Mouse (Mus musculus) T-helper 1 cell (primary cell): ENCODE data around the gene Fam20a.

Experiments
- in situ Hi-C: fragments of 300-600 bp; cut with MboI, MseI; formaldehyde crosslinking; loops from one replicate; pipeline ENCODE4 v1.15.1; 2025; ENCODE audit warnings: high pct_unique_total_duplicates

Fam20a gene

DNA sequence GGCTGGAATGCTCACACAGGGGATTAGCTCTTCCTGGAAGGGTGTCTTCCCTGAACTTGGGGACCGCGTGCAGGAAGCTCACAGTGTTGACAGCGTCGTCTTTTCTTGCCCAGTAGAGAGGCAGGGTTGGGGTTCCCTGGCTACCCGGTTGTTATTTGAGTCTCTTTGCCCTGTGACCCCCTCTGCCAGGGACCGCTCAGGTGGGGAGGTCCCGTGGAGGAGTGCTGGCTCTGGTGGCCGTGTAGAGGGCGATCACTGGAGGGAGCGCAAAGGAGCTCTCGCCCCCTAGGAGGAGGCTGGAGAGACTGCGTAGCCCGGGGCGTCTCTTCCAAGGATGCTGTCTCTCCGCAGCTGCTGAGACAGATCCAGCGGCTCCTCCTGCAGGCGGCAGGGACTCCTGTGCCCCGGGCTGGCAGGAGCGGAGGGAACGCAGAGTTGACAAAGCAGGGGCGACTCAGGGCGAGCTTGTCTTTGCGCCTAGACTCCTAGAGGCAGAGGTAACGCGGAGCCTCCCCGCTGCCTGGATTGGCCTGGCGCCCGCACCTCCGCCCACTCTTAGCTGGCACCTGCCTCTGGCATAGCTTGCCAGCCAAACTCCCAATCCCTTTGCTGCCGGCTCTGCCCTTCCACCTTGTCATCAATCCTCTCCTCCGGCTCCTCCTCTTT, at the start of gene Fam20a:
TSS of gene Fam20a (minus strand) at position 499 of the 666 bp plus-strand sequence.
- in situ Hi-C loops = no loop called here

DNA sequence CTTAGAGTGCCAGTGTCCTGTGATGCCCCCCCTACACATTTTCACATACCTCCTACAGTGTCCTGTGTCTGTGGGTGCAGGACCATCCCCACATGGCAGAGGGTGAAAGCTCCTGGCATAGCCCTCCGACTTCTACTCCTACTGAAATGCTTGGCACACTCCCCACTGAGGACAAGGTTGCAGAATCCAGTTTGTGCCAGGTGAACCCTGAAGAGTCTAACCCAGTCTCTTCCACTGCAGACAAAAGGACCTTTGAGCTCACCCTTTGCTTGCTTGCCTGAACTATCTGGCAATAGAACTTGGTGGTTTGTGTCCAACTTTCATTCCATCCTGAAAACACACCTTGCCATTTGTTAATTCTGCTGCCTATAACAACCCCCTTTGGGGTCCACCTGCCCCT, 49.3 kb upstream of the Fam20a start:
- in situ Hi-C loops = no loop called here

DNA sequence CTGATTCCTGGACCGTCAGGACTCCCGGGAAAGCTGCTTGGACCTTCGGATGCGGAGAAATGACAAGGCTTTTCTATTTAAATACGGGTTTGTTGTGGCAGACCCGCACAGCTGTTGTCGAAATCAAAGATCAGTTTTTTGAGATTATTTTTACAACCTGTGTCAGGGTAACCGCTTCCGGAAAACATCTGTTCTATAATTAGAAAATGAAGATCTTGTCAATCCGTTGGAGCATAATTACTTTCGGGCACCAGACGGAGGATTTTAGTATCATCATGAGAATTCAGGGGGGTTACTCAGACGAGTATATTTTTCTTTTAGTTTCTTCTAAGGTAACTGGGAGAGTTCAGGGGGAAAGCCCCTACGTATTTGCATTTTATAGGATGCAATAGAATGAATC, 48.1 kb upstream of the Fam20a start:
- in situ Hi-C loops = no loop called here

DNA sequence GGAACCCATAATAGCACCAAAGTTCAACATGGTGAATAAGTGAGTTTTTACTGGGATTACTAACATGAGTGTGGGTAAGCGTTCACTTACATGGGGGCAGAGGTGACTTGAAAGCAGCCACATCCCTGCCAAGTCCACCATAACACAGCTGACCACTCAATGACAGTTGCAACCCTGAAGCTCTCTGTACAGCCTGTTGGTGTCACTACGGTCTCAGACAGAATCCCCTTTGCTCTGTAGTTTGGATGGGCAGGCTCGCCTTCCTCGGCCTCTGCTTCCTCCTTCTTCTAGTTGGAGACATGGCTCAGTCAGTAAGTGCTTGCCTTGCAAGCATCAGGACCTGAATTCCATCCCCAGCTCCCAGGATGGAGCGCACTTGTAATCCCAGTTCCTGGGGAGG, 47.0 kb upstream of the Fam20a start:
- in situ Hi-C loops = no loop called here

DNA sequence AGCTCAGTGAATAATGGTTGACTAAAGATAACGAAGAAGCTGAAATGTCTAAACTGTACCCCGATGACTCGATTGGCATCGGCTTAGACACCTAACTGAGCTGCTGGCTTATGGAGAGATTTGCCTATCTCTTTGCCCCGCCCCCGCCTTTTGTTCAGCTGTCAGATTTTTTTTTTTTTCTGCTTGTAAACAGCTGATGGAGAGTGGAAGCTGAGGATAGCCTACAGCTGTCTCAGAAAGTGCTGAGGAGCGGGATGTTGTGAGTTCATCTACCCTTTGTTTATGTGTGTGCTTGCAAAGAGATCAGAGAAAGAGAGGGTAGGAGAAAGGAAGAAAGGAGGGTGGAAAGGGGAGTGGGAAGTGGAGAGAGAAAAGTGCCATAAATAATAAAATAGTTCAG, 38.0 kb upstream of the Fam20a start:
- in situ Hi-C loops = no loop called here

DNA sequence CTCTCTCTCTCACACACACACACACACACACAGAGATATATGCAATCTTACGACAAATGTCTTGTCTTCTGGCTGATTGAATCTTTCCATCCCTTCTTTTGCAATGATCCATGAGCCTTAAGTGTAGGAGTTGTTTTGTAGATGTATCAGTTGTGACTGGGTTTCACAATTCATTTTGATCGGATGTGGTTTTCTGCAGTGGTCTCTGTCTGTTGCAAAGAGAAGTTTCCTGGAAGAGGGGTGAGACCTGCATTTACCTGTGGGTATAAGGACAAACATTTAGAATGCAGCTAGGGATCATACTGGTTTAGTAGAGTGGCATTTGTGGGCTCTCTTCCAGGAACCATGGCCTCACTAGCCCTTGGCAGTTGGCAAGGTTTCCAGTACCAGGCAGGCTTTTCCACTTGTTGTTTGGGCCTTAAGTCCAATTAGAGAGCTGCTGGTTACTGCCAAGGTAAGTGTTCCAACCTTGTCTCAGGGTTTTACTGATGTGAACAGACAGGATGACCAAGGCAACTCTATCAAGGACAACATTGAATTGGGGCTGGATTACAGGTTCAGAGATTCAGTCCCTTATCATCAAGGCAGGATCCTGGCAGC, 36.6 kb upstream of the Fam20a start:
- in situ Hi-C loops = no loop called here

DNA sequence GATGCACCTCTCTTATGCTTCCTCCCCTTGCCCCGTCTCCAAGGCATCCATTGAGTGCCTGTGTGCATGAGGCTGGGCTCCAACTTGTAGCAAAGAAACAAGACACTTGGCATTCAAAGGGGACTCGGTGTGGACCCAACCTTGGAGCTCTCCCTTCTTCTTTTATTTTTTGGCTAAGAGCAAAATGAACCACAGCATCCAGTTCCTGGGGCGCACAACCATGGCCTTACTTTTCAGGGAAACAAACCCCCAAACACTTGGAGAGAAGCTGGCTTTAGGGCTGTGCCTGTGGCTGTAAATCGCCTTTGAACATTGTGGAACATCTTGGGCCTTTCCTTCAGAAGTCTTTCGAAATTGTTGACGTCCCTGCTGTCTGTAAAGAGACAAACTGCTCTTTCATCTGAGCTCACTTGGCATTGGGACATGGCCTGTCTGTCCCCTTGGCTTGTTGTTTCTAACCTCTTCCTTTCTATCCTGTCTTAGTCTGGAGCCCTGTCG, 32.1 kb upstream of the Fam20a start:
- in situ Hi-C loops = no loop called here

DNA sequence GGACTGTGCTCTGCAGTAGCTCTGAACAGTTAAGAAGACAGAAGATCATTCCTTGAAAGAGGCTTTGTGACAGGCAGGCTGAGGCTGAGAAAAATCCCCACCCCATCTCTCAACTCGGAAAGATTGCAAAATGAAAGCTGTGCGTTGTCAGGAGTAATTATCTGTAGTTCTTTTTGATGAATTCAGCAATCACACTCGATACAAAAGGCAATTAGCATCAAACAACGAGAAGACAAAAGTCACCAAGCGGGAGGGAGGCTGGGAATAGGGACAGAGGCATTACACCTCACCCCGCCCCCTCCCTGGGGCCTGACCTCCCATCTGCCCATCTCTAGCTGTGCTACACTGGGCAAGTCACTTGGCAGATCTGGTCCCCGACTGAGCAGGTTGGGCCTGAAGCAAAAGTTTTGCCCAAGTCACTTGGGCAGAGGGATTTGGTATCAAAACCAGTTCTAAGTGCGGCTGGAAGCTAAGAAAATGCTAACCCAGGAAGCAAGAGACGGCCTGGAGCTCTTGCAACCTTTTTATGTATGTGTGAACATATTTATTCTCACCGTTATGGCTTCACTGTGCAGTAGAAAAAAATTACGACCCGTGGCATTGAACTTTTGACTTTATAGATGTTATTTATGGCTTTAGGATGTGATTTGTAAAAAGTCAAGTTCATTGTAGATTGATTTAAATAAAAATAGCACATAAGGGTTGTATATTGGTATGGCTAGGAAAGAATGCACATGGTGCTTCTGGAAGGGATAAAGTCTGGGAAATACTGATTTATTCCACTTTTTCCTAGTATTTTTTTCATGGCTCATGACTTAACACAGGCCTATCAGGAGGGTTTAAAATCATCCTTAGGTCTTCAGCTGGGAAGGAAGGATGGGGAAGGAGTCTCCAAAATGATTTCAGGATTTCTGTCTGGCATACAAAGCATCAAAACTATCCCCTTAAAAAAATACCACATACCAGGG, 29.8 kb upstream of the Fam20a start:
- in situ Hi-C loops = no loop called here

DNA sequence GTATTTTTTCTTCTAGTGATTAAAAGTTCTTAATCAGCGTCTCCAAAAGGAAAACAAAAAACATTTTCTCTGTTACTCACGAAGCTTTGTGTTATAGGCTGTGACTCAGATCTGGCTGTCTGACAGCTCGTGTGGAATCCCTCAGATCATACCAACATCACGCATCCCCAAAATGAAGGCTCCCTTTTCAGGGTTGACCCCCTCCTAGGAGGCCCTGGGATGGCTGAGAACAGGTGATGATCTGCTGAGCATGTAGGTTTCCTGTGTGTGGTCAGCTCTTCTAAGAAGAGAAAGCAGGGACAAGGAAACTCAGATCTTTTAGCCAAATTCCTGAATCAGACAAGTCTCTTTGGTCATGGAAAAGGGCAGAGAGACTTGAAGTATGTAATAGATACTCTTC, 23.1 kb upstream of the Fam20a start:
- in situ Hi-C loops = no loop called here

DNA sequence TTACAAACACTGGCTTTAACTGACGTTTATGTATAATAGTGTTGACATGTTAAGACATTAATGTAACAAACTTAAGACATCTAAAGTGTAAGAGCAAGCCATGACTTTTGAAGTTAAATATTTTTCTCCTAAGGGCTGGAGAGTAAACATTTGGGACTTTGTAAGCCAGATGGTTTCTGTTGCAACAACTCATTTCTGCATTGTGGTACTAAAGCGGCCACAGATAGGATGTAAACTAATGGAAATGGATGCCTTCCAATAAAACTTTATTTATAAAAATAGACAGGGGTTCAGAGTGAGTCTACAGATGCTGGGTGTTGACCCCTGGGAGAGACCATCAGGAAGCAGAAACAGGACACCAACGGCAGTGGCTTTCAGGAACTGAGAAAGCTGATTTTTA, 15.9 kb upstream of the Fam20a start:
- in situ Hi-C loops = no loop called here

DNA sequence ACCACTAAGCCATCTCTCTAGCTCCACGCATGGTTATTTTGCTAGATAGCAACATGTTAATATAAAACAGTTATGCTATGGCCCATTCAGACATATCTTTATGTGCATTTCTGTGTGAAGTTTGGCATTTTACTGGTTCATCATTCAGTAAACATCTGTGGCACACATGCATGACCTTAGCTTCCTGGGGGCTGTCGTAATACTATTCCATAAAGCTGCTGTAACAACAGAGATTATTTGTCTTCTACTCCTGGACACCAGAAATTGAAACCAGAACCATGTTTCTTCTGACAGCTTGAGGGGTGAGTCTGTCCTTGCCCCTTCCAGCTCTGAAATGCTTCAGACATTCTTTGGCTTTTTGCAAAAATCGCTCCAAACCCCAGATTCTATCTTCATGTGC, 14.3 kb upstream of the Fam20a start:
- in situ Hi-C loops = no loop called here

DNA sequence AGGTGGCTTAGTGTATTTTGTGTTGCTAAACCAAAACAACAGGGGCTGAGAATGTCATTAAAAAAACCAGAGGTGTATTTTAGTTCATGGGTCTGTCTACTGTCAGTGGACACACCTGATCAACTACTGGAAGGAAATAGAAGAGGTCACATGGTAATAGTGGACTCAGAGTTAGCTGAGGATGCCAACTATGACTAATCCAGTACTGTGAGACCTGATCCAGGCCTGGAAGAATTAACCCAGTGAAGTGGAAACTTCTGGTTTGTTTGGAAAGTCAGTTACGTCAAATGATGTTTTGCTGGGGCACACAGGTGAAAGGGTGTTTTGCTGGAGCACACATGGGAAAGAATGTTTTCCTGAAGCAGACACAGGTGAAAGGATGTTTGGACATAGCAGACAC, 12.3 kb upstream of the Fam20a start:
- in situ Hi-C loops = no loop called here

DNA sequence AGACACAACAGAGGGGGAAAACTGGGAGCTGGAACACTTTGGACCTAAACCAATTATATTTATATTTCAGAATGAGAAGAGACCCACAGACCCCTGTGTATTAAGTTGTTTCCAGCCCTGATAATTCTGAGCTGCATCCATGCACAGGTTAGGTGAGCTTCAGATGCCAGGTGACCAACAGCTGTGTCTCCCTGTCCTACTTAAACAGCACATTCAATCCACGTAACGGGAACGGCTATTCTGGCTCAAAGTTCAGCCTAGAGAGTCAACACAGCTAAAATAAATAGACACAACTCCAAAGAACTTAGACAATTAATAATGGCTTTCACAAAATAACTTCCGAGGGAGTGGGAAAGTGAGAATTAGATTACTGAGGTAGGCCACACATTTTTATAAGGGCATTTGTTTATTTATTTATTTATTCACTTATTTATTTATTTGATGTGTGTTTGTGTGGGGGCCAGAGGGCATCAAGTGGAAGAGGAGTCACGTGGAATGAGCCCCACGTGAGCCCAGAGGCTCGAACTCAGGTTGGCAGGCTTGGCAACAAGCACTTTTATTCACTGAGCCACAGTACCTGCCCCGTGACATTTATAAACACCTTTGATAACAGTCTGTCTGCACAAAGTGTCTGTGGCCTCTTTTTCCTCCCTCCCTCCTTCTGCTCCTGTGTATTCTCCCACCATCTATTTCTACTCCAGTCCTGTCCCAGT, 10.8 kb upstream of the Fam20a start:
- in situ Hi-C loops = no loop called here

DNA sequence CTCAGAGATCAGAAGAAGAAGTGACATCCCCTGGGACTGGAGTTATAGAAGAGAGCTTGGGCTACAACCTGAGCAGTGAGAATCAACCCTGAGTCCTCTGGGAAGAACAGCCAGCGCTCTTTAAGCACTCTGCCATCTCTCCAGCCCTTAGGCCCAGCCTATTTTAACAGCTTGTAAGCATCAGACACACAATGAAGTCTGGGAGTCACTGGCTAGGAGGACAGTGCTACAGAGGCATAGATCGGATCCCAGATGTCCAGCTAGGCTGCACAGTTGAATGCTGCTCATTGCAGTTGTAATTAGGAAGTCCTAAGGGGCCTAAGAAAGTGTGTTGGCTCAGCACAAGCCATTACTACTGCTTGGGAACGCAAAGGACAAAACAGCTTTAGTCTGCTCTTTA, 6.3 kb upstream of the Fam20a start:
- in situ Hi-C loops = no loop called here

DNA sequence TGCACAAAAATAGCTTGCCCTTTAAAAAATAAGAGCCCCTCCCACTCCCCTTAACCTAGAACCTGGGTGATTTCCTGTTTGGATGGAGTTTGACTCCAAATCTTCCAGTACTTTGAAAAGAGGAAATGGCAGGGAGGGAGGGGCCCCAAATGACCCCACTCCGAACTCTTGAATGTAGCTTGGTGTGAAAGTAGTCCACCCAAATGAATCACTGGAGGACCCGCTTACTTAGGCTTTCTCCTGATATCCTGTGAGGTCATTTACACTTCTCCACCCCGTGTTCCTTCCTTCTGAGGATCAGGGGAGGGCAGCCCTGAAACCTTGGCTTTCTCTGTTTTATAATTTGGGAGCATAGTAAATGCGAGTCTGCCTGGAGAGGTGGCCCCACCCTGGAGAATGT, 632 bp upstream of the Fam20a start:
- in situ Hi-C loops = no loop called here

DNA sequence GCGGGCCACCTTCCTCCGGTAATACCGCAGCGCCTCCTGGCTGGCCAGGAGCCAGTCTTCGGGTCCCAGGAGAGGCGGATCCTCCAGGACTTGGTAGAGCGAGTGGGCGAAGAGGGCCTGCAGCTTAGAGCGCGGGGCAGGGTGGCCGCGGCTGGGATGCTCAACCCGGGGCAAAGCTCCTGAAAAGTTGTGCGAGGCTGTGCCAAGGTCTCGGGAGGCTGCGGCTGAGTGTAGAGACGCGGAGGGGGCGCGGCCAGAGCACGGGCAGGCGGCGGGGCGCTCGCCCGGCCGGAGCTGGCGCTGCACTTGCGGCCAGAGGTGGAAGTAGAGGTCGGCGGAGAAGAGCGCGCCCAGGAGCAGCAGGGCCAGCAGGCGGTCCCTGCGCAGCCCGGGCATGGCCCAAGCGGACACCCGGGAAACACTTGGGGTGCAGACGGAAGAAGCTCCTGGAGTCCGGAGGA, 729 bp downstream of the Fam20a start:
- in situ Hi-C loops = no loop called here

DNA sequence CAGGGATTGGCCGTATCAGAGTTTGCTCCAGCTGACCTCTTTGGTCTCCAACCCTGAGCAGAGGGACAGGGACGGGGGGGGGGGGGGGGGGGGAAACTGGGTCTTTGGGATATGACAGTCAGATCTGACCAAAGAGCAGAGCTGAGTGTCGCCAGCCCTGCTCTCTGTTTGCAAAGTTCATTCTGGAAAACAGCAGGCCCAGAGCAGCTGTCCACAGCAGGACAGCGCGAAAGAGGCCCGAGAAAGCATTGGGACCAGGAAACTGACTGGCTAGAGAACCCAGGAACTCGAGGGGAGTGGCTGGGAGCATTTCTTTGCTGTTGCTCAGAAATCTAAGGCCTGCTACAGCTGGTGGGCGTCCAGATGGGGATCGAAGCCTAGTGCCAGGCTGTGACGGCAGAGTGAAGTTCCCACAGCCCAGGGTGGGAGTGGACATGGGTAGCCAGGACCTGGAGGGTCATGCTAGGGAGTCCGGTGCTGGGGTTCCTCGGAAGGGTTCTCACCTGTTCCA, 1.2 kb downstream of the Fam20a start:
- in situ Hi-C loops = no loop called here

DNA sequence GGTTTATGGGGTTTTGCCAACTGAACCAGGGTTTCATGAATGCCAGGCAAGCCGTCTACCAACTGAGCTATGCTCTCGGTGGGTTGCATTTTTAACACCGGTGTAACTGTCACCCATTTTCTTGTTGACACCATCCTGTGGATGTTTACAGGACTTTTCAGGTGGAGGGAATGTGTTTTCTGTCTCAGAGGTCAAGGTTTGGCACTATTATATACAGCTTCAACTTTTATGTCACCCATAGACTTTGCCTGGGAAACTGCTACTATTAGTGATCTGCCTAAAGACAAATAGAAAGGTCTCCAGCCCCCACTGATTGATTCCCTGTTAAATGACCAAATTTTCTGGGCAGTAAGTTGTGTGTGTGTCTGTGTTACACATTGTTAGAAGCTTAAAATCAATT, 2.7 kb downstream of the Fam20a start:
- in situ Hi-C loops = no loop called here

DNA sequence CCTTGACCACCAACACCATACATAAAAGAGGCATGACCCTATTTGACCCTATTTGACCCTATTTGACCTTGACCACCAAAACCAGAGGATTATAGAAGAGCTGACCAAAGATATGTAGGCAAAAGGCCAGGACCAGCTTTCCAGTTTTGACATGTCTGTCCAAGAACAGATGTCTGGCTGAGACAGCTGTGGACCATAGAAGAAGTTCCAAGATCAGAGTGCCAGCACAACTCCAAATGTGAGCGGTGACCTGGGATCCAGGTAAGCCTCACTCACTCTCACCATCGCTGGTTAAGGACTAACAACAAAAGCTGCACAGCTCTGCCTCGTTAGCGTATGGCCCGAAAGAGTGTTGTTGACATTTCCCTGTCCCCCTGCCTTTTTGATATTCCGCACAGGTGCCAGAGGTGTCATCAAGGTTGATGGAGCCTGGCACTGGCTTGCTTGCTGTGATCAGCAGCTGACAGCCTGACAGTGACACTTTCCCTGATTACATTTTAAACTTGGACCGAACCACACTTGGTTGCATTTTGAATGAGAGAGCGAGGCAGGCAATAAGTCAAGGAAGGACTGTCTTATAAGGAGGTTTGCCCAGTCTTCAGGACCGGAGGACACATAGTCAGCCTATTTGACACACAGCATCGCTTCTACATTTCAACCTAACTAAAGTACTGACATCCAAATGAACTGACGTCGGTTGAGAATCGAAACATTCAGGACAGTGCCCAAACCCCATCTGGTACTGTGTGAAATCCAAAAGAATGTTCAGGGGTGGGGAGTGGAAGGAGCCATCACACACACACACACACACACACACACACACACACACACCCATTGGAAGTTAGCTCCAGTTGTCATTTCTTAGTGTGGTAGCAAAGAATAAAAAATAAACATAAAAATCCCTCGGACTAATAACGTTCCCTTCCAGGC, 3.8 kb downstream of the Fam20a start:
- in situ Hi-C loops = no loop called here

DNA sequence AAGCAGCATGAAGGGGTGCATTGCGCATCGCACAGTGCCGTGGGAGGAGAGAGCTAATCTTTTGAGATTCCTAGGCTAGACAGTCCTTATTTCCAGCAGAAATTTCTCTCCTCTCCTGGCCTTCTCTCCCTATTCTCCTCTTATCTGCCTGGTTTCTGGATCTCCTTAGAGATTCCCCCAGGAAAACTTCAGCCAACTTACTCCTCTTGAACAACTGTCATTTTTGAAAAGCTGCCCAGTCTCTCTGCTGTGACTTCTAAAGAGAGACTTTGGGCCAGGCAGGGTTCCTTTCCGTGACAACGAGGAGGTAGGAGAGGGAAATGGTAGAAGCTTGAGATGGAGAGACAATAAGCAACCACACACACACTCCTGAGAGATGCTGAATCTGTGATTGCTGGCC, 4.6 kb downstream of the Fam20a start:
- in situ Hi-C loops = no loop called here
